Comparison of ENCODE assay signal across 22 mouse cellular contexts in the genomic region with DNA sequence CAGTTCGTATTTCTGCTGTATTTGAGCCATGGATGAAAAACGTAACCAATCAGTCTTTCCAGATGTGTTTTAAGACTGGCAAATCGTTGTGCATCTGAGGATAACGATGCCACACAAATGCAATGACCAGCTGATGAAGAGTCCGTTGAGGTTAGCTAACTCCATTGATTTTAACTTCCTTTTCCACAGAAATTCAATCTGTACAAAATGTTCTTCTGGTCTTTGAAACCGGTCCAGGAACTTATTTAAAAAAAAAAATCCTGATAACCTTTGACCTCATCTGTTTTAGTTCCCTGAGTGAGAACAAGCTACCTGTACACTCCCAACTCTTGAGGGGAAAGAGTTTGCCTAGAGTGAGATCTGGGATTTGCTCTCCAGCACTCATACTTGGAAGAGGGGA. TPM values are rescaled to one million over a fixed set of nuclear protein-coding genes. Genes with fewer than 3 reads are reported as not detected.
DNase-seq lines count a peak whose midpoint lies in the region; ATAC-seq and TF ChIP-seq lines count a peak whose summit lies in the region.
"Had no signal": no experiment of that assay in that cellular context is flagged by ENCODE, and none has a peak within 500 bp of the region (broad histone marks: within the 10 kb centered on the region; RNA-seq: fewer than 3 reads in every experiment).

No protein-coding gene starts in this region.

- ATAC-seq in liver, postnatal 0 days, result peak; percentile 60; the same call in 1 of the 2 replicates
- ATAC-seq in liver, embryonic 11.5 days (replicated peaks; ENCODE audit: low FRiP score), result no peak
- ATAC-seq: activated CD4-positive, CD25-positive, alpha-beta regulatory T cell, adult 4 months; CD4-positive, CD25-positive, alpha-beta regulatory T cell, adult 4 months; Patski had no signal

- H3K9ac ChIP-seq in liver, adult 2 months (ENCODE audit: low read depth, low read length), result no peak overlapping the region
- H3K9ac ChIP-seq in liver, postnatal 0 days (replicated peaks), result no peak overlapping the region
- H3K9ac ChIP-seq in liver, embryonic 11.5 days (ENCODE audit: low read depth, low read length), result no peak overlapping the region

- no peaks in the 10 kb centered on the region for H3K36me3 ChIP-seq in liver, adult 2 months (ENCODE audit: control insufficient read depth, insufficient read depth, low read length)
- no peaks in the 10 kb centered on the region for H3K36me3 ChIP-seq in liver, postnatal 0 days (replicated peaks; ENCODE audit: insufficient read depth, low read length)
- no peaks in the 10 kb centered on the region for H3K36me3 ChIP-seq in liver, embryonic 11.5 days (ENCODE audit: control insufficient read depth, insufficient read depth, low read length)

- TF ChIP-seq CTCF in liver, adult 2 months (IDR thresholded peaks at IDR 0.05; ENCODE audit: low read depth, low read length), result no peak
- no peak for TF ChIP-seq CTCF in liver, postnatal 0 days (IDR thresholded peaks at IDR 0.05; ENCODE audit: low read depth)

- no peaks in the 10 kb centered on the region for H3K27me3 ChIP-seq in liver, adult 2 months (ENCODE audit: control insufficient read depth, insufficient read depth, low read length)
- no peaks in the 10 kb centered on the region for H3K27me3 ChIP-seq in liver, postnatal 0 days (ENCODE audit: insufficient read depth, low read length)
- no peaks in the 10 kb centered on the region for H3K27me3 ChIP-seq in liver, embryonic 11.5 days (replicated peaks; ENCODE audit: control insufficient read depth, insufficient read depth, low read length)
- H3K27me3 ChIP-seq: CH12.LX, Patski had no signal

- no peak overlapping the region for H3K4me3 ChIP-seq in liver, adult 2 months (ENCODE audit: insufficient read depth, low read depth, low read length)
- no peak overlapping the region for H3K4me3 ChIP-seq in liver, postnatal 0 days (ENCODE audit: low read depth, low read length)
- no peak overlapping the region for H3K4me3 ChIP-seq in liver, embryonic 11.5 days (ENCODE audit: low read depth, low read length)

- peak; percentile 17; the same call in 1 of the 2 replicates for TF ChIP-seq EP300 in liver, postnatal 0 days (IDR thresholded peaks at IDR 0.05; ENCODE audit: low read depth)

- no peak overlapping the region for H3K4me2 ChIP-seq in liver, postnatal 0 days (ENCODE audit: low read depth, low read length)
- no peak overlapping the region for H3K4me2 ChIP-seq in liver, embryonic 11.5 days

- no peak for TF ChIP-seq POLR2A in liver, adult 2 months (IDR thresholded peaks at IDR 0.05; ENCODE audit: extremely low read depth, insufficient read depth, low read length)

- H3K9me3 ChIP-seq in liver, postnatal 0 days (ENCODE audit: low read length), result no peaks in the 10 kb centered on the region
- H3K9me3 ChIP-seq in liver, embryonic 11.5 days (ENCODE audit: control insufficient read depth, low read length), result no peaks in the 10 kb centered on the region
- H3K9me3 ChIP-seq: G1E had no signal

- WGBS in liver, adult 2 months, result 50% methylated on average over 6 of the region's 6 CpGs
- 67% methylated on average over 6 of the region's 6 CpGs for WGBS in liver, postnatal 0 days (ENCODE audit: insufficient replicate concordance)
- WGBS in liver, embryonic 11.5 days, result 72% methylated on average over 6 of the region's 6 CpGs

- peak; percentile 62 for DNase-seq in liver, adult 2 months (ENCODE audit: extremely low read depth, low read depth, low spot score)
- no peak for DNase-seq in liver
- DNase-seq in liver, postnatal 0 days, result no peak
- no peak for DNase-seq in liver, embryonic 11.5 days (ENCODE audit: low spot score)
- DNase-seq: adrenal gland, adult 2 months; adrenal gland, adult 8-10 months; adrenal gland, postnatal 10 days; adrenal gland, postnatal 14 days; adrenal gland, postnatal 25 days; adrenal gland, postnatal 36 days; B cell, adult 2 months; cerebellum, adult 11 months; cerebellum, adult 11-12 months; cerebellum, adult 18-20 months had no signal

- H3K79me2 ChIP-seq in liver, adult 2 months (ENCODE audit: control insufficient read depth, insufficient read depth, low read length), result no peaks in the 10 kb centered on the region

- no peaks in the 10 kb centered on the region; the same call in 1 of the 2 replicates for H3K4me1 ChIP-seq in liver, adult 2 months (ENCODE audit: control insufficient read depth, insufficient read depth, low read length)
- no peaks in the 10 kb centered on the region for H3K4me1 ChIP-seq in liver, postnatal 0 days (ENCODE audit: insufficient read depth)
- no peaks in the 10 kb centered on the region for H3K4me1 ChIP-seq in liver, embryonic 11.5 days (replicated peaks; ENCODE audit: control insufficient read depth, insufficient read depth, low read length)

- no peak overlapping the region for H3K27ac ChIP-seq in liver, adult 2 months (replicated peaks; ENCODE audit: insufficient read depth, low read depth, low read length)
- H3K27ac ChIP-seq in liver, postnatal 0 days (ENCODE audit: low read depth), result no peak overlapping the region
- no peak overlapping the region for H3K27ac ChIP-seq in liver, embryonic 11.5 days (ENCODE audit: low read depth, low read length)

RNA-seq across cellular contexts. Expression of a gene that starts 18.4 kb away (rescaled TPM):
- not detected in 2 replicates for total RNA-seq in liver, adult 2 months (2014; rRNA removed)
- not detected in 2 replicates for polyA plus RNA-seq in liver, adult 2 months (2012; rRNA removed)
- 0.18 and 0.30 TPM in 2 replicates for polyA plus RNA-seq in liver, postnatal 0 days (2015; fragmentation: Nextera tagmentation; extraction: Ambion mirVana)
- polyA plus RNA-seq in liver, embryonic 11.5 days (2014; fragmentation: Nextera tagmentation; extraction: Ambion mirVana), result 0.34 and 1.0 TPM in 2 replicates
- total RNA-seq: CH12.LX, ES-E14, MEL had no signal
- polyA plus RNA-seq: activated CD4-positive, CD25-positive, alpha-beta regulatory T cell, adult 4 months; C2C12; CD4-positive, CD25-positive, alpha-beta regulatory T cell, adult 4 months; G1E had no signal
